Mouse (Mus musculus): Measurements from ENCODE around the gene Mei1. TPM values are rescaled to one million over a fixed set of nuclear protein-coding genes. Genes with fewer than 3 reads are reported as not detected.
A peak's percentile ranks its signal among the peaks of the same experiment; 100 is the strongest.

The Mei1 gene
- total RNA-seq, 1 experiment from 2014 or later: not detected

DNA sequence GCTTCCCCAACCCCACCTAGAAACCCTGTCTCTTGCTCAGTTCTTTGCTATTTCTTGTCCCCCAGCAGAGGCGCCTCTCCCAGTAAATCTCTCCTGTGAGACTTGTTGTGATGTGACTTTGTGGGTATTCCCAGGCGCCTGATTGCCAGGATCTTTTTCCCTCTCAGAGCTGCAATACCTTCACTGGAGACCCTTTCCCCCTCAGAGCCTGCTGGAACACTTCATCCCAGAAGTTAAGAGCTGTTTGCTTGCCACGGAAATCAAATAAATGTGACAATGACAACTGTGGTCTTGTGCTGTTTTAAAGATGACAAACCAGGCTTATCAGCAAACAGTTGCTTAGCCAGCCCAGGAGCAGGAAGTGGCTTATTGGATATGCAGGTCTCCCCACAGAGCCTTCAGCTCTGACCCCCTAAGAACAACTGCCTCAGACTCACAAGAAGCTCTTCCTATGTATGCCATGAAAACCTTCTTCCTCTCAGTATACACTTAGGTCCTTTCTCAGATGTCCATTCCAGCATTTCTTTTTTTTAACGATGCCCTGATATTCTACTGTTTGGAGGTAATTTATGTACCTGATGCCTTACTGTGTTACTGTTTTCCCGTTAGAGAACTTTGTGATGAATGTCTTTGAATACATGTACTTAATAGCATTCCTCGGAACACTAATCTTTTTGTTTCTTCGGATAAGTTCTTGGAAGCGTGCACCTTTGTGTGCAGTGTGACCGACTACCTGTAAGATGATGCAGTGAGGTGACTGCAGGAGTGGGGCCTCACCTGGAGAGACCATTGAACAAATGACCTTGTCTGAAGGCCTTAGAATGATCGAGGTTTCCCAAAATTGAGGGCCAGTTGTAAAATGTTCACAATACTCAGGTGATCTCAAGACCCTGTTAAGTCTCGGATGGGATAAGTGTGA is 76.3 kb downstream of the Mei1 start:
- ATAC-seq (replicated peaks; ENCODE audit: insufficient number of reproducible peaks, low FRiP score, low TSS enrichment, poor library complexity, severe bottlenecking): no peak

DNA sequence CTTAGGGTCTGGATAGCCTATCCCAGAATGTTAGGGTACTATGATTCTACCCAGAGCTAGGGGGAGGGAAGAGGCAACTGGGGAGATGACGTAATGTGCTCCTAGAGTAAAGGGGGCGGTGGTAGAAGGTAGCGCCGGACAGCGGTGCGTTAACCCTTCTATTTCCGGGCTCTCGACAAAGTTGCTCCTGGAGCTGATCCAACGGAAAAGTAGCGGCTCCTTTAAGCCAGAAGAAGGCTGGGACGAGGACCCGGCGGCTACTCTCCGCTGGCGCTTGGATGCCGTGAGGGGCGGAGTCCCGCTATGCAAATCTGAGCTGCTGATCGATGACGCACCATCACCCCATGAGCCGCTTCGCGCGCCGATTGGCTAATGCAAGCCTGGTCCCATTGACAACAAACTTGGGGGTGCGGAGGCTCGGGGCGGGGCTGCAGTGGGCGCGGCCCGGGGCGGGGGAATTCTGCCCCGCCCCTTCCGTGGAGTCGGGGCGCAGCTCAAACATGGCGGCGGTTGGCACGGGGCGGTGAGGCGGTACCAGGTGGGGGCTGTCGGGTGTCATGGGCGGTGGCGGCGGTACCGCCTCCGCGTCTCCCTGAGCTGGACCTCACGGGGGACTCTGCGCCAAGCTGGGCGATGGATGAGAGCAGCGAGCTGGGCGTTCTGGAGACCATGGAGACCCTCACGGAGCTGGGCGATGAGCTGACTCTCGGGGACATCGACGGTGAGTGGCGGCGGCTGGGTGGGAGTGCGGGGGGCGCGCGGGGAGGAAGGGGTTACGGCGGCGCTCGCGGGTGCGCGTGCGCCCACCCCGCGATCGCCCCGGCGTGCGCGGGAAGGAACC is 77.2 kb downstream of the Mei1 start, which contains the start of gene Srebf2:
Gene Srebf2 (plus strand): TSS at position 412 of the 841 bp plus-strand sequence.
- ATAC-seq (replicated peaks; ENCODE audit: insufficient number of reproducible peaks, low FRiP score, low TSS enrichment, poor library complexity, severe bottlenecking): peak; percentile 98

DNA sequence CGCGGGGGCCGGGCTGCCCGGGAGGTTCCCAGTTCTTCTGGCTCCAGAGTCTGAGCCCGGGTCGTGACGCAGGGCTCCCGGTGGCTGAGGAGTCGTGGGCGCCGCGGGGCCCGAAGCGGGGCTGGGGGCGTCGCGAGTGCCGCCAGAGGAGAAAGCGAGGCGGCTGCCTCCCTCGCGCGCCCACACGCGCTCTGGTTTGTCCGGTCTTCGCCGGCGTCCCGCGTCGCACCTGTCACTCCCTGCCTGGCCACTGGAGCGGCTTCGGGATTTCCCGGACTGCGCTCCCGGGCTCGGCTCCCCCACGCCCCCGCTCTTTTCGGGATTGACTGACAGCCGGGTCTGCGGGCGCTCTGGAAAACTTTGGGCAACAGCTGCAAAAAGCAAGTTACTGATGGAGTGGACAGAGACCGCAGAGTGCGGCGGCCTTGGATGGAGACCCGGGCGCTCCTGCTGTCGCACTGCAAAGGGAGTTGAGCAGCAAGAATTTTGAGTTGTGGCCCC is 77.9 kb downstream of the Mei1 start:
- no peak for ATAC-seq (replicated peaks; ENCODE audit: insufficient number of reproducible peaks, low FRiP score, low TSS enrichment, poor library complexity, severe bottlenecking)

DNA sequence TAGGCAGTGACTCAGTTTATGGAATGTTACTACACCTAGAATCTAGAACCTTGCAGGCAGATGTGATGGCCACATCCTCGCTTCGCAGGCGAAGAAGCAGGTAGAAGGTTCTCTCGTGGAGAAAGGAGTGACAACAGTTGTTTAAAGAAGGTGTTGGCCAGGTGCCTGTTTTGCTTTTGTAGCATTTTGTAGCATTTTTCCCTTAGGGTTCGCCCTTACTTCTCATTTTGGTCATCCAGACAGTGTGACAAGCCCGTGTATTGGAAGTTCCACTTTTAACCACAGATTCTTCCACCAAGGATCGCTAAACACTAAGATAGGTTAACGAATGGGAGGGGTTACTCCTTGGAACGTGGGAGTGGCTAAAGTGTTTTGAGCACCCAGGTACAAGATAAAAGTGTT is 78.7 kb downstream of the Mei1 start:
- no peak for ATAC-seq (replicated peaks; ENCODE audit: insufficient number of reproducible peaks, low FRiP score, low TSS enrichment, poor library complexity, severe bottlenecking)

DNA sequence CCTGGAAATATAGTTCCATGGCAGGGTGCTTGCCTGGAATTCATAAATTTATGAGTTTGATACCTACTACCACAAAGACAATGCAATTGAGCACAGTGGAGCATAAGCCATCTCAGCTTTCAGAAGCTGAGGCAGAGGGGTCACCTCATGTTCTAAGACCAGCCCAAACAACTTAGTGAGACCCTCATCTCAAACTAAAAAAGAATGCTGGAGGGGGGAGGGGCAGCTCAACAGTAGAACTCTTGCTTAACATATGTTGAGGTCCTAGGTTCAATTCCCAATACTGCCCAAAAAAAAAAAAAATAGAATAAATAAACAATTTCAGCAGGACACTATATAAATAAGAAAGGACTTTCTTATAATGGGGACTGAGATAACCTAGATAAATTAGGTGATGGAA is 80.2 kb downstream of the Mei1 start:
- no peak for ATAC-seq (replicated peaks; ENCODE audit: insufficient number of reproducible peaks, low FRiP score, low TSS enrichment, poor library complexity, severe bottlenecking)

DNA sequence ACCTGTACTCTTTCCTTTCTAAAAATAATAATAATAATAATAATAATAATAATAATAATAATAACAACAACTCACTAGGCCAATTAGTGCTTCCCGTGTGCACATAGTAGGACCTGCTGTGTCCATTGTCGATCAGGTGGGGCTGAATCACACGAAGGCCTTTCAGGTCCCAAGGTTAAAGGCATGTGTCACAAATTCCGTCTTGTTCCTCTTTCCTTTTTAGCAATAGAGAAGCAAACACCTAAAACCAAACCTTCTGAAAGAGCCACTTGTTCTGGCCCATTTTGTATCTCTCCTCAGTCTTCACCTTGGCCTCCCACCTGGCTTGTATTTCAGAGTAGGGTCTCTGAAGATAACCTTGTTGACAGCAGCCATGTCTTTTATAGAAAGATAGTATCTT is 81.4 kb downstream of the Mei1 start:
- ATAC-seq (replicated peaks; ENCODE audit: insufficient number of reproducible peaks, low FRiP score, low TSS enrichment, poor library complexity, severe bottlenecking): no peak

DNA sequence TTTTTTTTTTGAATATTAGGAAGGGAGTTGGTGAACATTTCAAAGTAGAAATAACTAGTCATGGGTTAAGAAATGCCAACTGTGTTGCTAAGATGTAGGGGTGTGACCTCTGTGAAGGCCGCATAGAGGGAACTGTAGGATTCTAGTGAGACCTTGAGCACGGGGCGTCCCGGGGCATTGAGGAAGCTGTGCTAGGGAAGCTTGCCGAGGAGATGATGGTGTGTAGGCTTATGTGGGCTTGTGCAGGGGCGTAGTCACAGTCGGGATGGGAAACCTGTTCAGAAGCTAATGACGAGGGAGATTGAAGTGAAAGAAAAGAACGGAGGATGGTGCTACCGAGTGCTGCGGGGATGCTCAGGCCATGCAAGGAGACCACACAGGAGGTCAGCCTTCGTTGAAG is 82.2 kb downstream of the Mei1 start:
- ATAC-seq (replicated peaks; ENCODE audit: insufficient number of reproducible peaks, low FRiP score, low TSS enrichment, poor library complexity, severe bottlenecking): peak; percentile 90

DNA sequence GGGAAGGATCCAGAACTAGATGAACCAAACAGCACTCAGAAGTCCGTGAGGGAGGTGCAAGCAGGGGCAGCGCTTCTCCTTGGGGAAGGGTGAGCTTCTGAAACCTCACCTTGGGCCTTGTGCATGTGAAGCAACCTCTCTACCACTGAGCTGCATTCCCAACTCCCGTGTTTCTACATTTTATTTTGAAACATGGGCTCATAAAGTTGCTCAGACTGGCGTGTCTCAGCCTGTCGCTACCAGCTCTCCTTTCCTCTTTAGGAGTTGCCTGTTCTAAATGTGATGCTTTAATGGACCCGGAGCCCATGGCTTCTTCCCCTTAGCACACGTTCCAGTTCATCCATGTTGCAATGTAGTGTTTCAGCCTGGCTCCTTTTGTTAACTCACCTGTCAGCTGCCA is 82.6 kb downstream of the Mei1 start:
- no peak for ATAC-seq (replicated peaks; ENCODE audit: insufficient number of reproducible peaks, low FRiP score, low TSS enrichment, poor library complexity, severe bottlenecking)

DNA sequence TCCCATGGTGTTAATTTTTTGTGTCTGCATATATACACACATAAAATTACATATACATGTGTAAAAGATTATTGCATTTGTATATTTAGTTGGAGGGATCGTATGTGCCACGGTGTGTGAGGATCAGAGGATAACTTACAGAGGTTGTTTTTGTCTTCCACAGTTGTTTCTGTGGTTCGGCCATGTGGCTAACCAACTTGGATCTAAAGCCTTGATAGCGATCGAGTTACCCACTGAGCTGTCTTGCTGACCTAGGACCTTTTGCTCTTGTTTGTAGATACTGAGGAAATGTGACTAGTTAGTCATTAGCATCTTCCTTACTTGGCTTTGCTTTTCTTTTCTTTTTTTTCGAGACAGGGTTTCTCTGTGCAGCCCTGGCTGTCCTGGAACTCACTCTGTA is 86.5 kb downstream of the Mei1 start:
- no peak for ATAC-seq (replicated peaks; ENCODE audit: insufficient number of reproducible peaks, low FRiP score, low TSS enrichment, poor library complexity, severe bottlenecking)

DNA sequence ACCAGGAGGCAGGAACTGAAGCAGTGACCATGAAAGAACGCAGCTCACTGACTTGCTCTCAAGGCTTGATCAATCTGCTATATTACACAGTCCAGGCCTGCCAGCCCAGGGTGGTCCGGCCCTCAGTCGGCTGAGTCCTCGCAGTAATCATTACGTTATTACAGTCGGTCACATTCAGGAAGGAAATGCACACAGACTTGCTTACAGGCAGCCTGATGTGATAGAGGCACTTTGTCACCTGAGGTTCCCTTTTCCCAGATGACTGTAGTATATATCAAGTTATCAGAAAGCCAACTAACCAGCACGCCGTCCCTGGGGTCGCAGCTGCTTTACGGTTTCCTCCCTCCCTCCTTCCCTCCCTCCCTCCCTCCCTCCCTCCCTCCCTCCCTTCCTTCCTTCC is 87.1 kb downstream of the Mei1 start:
- no peak for ATAC-seq (replicated peaks; ENCODE audit: insufficient number of reproducible peaks, low FRiP score, low TSS enrichment, poor library complexity, severe bottlenecking)

DNA sequence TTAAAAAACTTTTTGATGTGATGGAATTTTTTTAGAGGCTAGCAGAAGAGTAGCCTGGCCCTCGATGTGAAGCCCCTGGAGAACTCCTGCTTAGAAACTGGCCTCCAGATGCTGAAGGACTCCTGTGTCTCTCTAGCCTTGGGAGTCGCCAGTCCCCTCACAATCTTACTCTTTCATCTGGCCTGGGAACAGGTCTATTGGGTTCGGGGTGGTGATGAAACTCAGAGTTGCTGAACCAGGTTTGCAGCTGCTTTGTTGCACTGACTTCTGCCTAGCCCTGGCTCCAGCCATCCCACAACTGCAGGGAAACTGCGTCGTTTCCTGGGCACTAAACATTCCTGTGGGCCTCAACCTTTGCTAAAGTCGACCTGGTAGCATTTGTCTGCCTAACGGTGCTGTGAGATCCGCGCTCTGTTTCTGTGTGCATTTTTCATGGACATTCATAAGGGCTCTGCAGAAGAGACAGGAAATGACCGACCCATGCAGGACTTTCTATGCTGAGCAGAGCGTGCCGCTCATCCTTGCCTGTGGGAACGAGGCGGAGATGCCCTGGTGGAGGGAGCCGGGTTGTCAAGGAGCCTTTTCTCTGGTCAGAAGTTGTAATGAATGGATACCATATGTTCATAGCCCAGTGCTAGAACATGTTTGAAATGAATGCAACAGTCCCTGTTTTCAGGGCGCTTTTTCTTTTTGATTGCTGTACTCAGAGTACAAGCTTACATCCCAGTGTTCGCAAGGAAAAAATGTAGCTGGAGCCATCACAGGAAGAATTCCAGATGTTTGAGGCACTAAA is 88.6 kb downstream of the Mei1 start:
- no peak for ATAC-seq (replicated peaks; ENCODE audit: insufficient number of reproducible peaks, low FRiP score, low TSS enrichment, poor library complexity, severe bottlenecking)

DNA sequence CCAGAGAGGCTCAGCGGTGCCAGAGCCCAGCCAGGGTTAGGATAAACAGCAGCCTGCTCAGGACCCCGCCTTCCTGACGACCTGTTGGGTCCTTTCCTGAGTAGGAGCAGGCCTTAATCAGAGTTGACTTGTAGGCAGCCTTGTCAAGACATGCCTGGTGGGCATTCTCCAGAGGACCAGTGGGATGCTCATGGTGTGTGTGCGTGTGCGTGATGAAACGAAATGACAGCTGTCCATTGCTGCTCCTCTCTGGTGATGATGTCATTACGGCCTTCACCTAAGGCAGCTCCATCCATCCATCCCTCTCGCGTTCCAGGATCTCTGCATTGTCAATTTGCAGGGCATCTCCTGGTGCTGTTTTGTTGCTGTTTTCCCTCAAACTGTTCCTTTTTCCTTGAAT is 89.7 kb downstream of the Mei1 start:
- ATAC-seq (replicated peaks; ENCODE audit: insufficient number of reproducible peaks, low FRiP score, low TSS enrichment, poor library complexity, severe bottlenecking): no peak

DNA sequence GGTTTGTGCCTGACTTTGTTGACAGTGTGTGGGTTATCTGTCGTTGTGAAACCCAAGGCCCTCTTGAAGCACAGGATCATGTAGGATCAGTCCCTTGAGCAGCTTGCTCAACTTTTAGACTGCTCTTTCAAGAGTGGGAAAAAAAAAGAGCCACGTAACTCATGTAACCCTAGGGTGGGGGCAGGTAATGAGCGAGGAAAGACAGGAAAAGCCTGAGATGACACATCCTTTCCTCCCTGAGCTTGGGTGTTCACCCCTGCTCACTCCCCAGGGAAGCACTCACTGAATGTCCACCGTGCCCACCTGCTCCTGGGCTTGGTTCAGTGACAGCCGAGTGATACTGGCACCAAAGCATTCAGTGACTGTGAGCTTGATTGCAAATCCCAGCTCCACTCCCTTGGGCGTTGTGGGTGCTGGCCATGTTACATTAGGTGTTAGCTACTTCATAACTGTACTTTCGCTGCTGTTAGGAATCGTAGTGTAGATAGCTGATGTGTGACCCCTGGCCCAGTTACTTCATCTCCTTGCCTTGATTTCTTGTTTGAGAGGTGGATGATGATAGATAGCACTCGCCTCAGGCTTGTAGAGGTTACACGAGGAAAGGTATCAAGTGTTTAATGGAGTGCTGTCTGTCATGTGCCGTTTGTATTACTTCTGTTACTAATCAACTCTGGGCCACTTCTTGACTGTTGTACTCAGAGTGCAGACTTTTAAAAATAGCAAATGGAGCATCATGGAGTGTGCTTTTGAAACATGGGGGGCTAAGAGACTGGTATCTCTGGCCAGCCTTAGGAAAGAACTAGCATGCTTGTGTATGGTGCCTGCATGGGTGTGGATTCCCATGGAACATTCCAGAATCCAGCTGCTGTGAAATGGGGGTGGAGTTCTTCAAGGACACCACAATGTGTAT is 91.2 kb downstream of the Mei1 start:
- no peak for ATAC-seq (replicated peaks; ENCODE audit: insufficient number of reproducible peaks, low FRiP score, low TSS enrichment, poor library complexity, severe bottlenecking)

DNA sequence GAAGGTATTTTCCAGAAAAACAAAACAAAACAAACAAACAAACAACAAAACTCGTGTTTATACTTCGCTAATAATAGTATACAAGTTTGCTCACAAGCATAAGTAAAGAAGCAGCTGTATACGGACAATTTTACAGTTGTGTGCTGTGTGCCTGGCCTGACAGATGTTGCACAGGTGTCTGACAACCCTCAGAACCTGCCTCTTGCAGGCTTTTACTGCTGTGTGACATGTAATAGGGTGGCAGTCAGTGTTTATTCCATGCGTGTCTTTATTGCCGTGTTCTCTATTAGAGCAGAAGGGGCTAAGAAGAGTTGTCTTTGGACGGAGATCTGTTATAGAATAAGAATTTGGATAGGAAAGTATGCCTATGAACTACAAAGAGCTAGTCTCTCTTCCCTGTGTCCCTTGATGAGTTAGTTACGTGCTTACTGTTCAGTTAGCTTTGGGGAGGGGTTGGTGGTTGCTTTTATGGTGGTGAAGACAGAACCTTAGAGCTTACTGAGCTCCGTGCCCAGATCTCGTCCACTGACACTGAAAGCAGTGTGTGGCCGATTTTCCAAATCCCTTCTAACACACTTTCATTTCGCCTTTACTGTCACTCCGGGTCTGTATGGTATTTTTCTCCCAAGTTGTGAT is 92.3 kb downstream of the Mei1 start:
- ATAC-seq (replicated peaks; ENCODE audit: insufficient number of reproducible peaks, low FRiP score, low TSS enrichment, poor library complexity, severe bottlenecking): no peak

DNA sequence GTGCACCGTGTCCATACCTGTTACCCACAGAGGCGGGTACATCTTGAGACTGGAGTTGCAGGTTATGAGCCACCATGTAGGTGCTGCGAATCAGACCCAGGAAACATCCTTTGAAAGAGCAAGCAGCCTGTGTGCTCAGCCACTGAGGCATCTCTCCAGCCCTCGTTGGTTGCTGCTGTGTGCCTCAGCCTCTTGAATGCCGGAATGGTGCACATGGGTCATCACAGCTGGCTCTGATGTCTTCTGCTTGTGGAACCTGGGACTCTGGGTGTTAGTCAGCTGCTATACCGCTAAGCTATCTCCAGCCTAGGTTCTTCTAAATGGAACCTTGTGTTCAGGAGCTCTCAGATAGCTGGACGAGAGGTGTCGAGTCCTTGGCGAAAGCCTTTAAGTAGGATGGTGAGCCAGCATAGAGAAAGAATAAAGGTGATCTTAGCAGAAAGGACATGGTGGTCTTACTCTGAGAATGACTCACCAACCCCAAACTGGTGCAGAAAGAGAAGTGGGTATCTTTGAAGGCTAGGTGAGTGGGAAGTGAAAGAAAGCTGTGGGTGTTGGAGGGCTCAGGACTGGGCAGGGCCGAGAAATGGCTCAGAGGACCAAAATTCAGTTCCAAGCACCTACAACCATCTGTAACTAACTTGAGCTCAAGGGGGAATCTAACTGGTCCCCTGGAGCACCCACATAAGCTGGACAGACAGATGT is 93.7 kb downstream of the Mei1 start:
- 0 out of 2 replicates have a peak, but pooled peaks have one; percentile 16 for ATAC-seq (replicated peaks; ENCODE audit: insufficient number of reproducible peaks, low FRiP score, low TSS enrichment, poor library complexity, severe bottlenecking)

DNA sequence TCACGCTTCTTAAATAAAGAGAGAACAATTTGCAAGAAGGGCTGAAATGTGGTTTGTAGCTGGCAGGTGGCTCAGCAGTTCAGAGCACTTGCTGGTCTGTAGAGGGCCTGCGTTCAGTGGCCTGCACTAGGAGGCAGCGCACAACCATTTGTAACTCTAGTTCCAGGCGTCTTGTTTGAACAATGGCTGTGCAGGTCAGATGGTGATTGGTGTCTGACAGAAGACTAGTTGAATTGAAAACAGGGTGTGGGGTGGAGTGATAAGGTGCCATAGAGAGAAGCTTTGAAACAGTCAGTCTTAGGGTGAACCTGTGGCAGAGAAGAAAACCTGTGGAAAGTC is 94.2 kb downstream of the Mei1 start:
- ATAC-seq (replicated peaks; ENCODE audit: insufficient number of reproducible peaks, low FRiP score, low TSS enrichment, poor library complexity, severe bottlenecking): no peak

DNA sequence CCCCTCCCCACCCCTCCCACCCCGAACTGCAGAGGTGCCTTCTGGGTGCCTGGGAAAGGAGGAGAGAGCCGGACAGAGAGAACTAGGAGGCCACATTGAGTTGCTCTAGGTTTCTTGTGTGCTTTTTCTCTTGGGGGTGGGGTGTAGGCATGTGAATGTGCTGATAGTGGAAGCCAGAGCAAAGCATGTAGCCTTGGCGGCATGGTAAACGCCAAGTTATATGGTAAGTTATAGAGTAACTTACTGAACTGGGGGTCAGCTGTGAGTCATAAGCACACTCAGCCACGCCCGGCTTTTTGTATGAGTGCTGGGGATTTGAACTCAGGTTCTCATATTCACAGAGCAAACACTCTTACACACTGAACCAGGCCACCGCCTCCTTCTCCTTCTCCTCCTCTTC is 94.7 kb downstream of the Mei1 start:
- no peak for ATAC-seq (replicated peaks; ENCODE audit: insufficient number of reproducible peaks, low FRiP score, low TSS enrichment, poor library complexity, severe bottlenecking)
